Mouse (Mus musculus): Measurements from ENCODE around the gene Fgfr2. TPM values are rescaled to one million over a fixed set of nuclear protein-coding genes. Genes with fewer than 3 reads are reported as not detected.

The Fgfr2 gene
- polyA plus RNA-seq, 1 experiment from 2014 or later = 92.0 TPM

GRCm38 (mm10) chr7:130624299-130624698 is 2498.9 kb downstream of the Fgfr2 start:
- DNase-seq (ENCODE audit: low spot score, missing footprints) (no peak), ATAC-seq (ENCODE audit: low FRiP score) (no peak)
- H3K4me1 ChIP-seq (ENCODE audit: control insufficient read depth, insufficient read depth, low read length) = no peaks in the 10 kb centered on the region
- WGBS = 93% methylated on average over 9 of the region's 9 CpGs
- no peaks in the 10 kb centered on the region for H3K36me3 ChIP-seq (ENCODE audit: control insufficient read depth, insufficient read depth, low read length)
- no peaks in the 10 kb centered on the region for H3K27me3 ChIP-seq (ENCODE audit: control insufficient read depth, insufficient read depth, low read length)
- no peak overlapping the region for H3K4me3 ChIP-seq (ENCODE audit: low read depth, low read length)
- no peak overlapping the region for H3K27ac ChIP-seq (ENCODE audit: low read depth, low read length)
- no peak overlapping the region for H3K4me2 ChIP-seq
- H3K9me3 ChIP-seq (ENCODE audit: control insufficient read depth, low read length) = no peaks in the 10 kb centered on the region
- H3K9ac ChIP-seq (ENCODE audit: low read length) = no peak overlapping the region

GRCm38 (mm10) chr7:130622359-130622758 is 2500.8 kb downstream of the Fgfr2 start:
- ATAC-seq (ENCODE audit: low FRiP score) = no peak
- H3K4me2 ChIP-seq = no peak overlapping the region
- DNase-seq (ENCODE audit: low spot score, missing footprints) = no peak
- WGBS = 94% methylated on average over 4 of the region's 4 CpGs
- H3K27ac ChIP-seq (ENCODE audit: low read depth, low read length) = no peak overlapping the region
- H3K9me3 ChIP-seq (ENCODE audit: control insufficient read depth, low read length) = no peaks in the 10 kb centered on the region
- no peak overlapping the region for H3K4me3 ChIP-seq (ENCODE audit: low read depth, low read length)
- no peaks in the 10 kb centered on the region for H3K4me1 ChIP-seq (ENCODE audit: control insufficient read depth, insufficient read depth, low read length)
- H3K27me3 ChIP-seq (ENCODE audit: control insufficient read depth, insufficient read depth, low read length) = no peaks in the 10 kb centered on the region
- H3K9ac ChIP-seq (ENCODE audit: low read length) = no peak overlapping the region
- no peaks in the 10 kb centered on the region for H3K36me3 ChIP-seq (ENCODE audit: control insufficient read depth, insufficient read depth, low read length)

- Histone ChIP-seq H3K4me2 (no peak overlapping the region), H3K4me1 (ENCODE audit: control insufficient read depth, insufficient read depth, low read length) (no peaks in the 10 kb centered on the region), H3K9ac (ENCODE audit: low read length) (no peak overlapping the region), H3K4me3 (ENCODE audit: low read depth, low read length) (no peak overlapping the region), H3K36me3 (ENCODE audit: control insufficient read depth, insufficient read depth, low read length) (no peaks in the 10 kb centered on the region), H3K9me3 (ENCODE audit: control insufficient read depth, low read length) (no peaks in the 10 kb centered on the region), H3K27me3 (ENCODE audit: control insufficient read depth, insufficient read depth, low read length) (no peaks in the 10 kb centered on the region), H3K27ac (ENCODE audit: low read depth, low read length) (no peak overlapping the region)
- ATAC-seq (ENCODE audit: low FRiP score) (no peak), DNase-seq (ENCODE audit: low spot score, missing footprints) (no peak)
- 57% methylated on average over 3 of the region's 3 CpGs for WGBS
Observed at GRCm38 (mm10) chr7:130621953-130622352, 2501.2 kb downstream of the Fgfr2 start.

GRCm38 (mm10) chr7:130621068-130621467 is 2502.1 kb downstream of the Fgfr2 start:
- Histone ChIP-seq H3K4me2 (no peak overlapping the region), H3K36me3 (ENCODE audit: control insufficient read depth, insufficient read depth, low read length) (no peaks in the 10 kb centered on the region), H3K4me3 (ENCODE audit: low read depth, low read length) (no peak overlapping the region), H3K9ac (ENCODE audit: low read length) (no peak overlapping the region), H3K27me3 (ENCODE audit: control insufficient read depth, insufficient read depth, low read length) (no peaks in the 10 kb centered on the region), H3K4me1 (ENCODE audit: control insufficient read depth, insufficient read depth, low read length) (no peaks in the 10 kb centered on the region), H3K27ac (ENCODE audit: low read depth, low read length) (no peak overlapping the region), H3K9me3 (ENCODE audit: control insufficient read depth, low read length) (no peaks in the 10 kb centered on the region)
- no peak for DNase-seq (ENCODE audit: low spot score, missing footprints)
- WGBS = 92% methylated on average over 2 of the region's 2 CpGs
- no peak for ATAC-seq (ENCODE audit: low FRiP score)

- Histone ChIP-seq H3K9ac (ENCODE audit: low read length) (no peak overlapping the region), H3K27ac (ENCODE audit: low read depth, low read length) (no peak overlapping the region), H3K9me3 (ENCODE audit: control insufficient read depth, low read length) (no peaks in the 10 kb centered on the region), H3K4me3 (ENCODE audit: low read depth, low read length) (no peak overlapping the region), H3K27me3 (ENCODE audit: control insufficient read depth, insufficient read depth, low read length) (no peaks in the 10 kb centered on the region), H3K4me2 (no peak overlapping the region), H3K4me1 (ENCODE audit: control insufficient read depth, insufficient read depth, low read length) (no peaks in the 10 kb centered on the region), H3K36me3 (ENCODE audit: control insufficient read depth, insufficient read depth, low read length) (no peaks in the 10 kb centered on the region)
- ATAC-seq (ENCODE audit: low FRiP score) = no peak
- DNase-seq (ENCODE audit: low spot score, missing footprints) = no peak
- WGBS = 60% methylated on average over 3 of the region's 3 CpGs
Observed at GRCm38 (mm10) chr7:130617591-130617990, 2505.6 kb downstream of the Fgfr2 start.

GRCm38 (mm10) chr7:130613973-130614372 is 2509.2 kb downstream of the Fgfr2 start:
- Histone ChIP-seq H3K27ac (ENCODE audit: low read depth, low read length) (no peak overlapping the region), H3K36me3 (ENCODE audit: control insufficient read depth, insufficient read depth, low read length) (no peaks in the 10 kb centered on the region)
- no peak for ATAC-seq (ENCODE audit: low FRiP score)

GRCm38 (mm10) chr7:130606958-130607357 is 2516.2 kb downstream of the Fgfr2 start:
- H3K27ac ChIP-seq (ENCODE audit: low read depth, low read length) = no peak overlapping the region
- 78% methylated on average over 4 of the region's 4 CpGs for WGBS
- H3K4me1 ChIP-seq (ENCODE audit: control insufficient read depth, insufficient read depth, low read length) = no peaks in the 10 kb centered on the region
- H3K36me3 ChIP-seq (ENCODE audit: control insufficient read depth, insufficient read depth, low read length) = no peaks in the 10 kb centered on the region
- DNase-seq (ENCODE audit: low spot score, missing footprints) (no peak), ATAC-seq (ENCODE audit: low FRiP score) (no peak)
- no peaks in the 10 kb centered on the region for H3K9me3 ChIP-seq (ENCODE audit: control insufficient read depth, low read length)
- H3K4me3 ChIP-seq (ENCODE audit: low read depth, low read length) = no peak overlapping the region
- no peak overlapping the region for H3K9ac ChIP-seq (ENCODE audit: low read length)
- no peaks in the 10 kb centered on the region for H3K27me3 ChIP-seq (ENCODE audit: control insufficient read depth, insufficient read depth, low read length)
- H3K4me2 ChIP-seq = no peak overlapping the region

More at GRCm38 (mm10) chr7:130613973-130614372, 2509.2 kb downstream of the Fgfr2 start:
- H3K9me3 ChIP-seq (ENCODE audit: control insufficient read depth, low read length) = no peaks in the 10 kb centered on the region
- H3K4me2 ChIP-seq = no peak overlapping the region
- no peaks in the 10 kb centered on the region for H3K27me3 ChIP-seq (ENCODE audit: control insufficient read depth, insufficient read depth, low read length)
- H3K4me3 ChIP-seq (ENCODE audit: low read depth, low read length) = no peak overlapping the region
- no peak overlapping the region for H3K9ac ChIP-seq (ENCODE audit: low read length)
- no peaks in the 10 kb centered on the region for H3K4me1 ChIP-seq (ENCODE audit: control insufficient read depth, insufficient read depth, low read length)
- WGBS = 76% methylated on average over 4 of the region's 4 CpGs
- DNase-seq (ENCODE audit: low spot score, missing footprints) = no peak

GRCm38 (mm10) chr7:130605111-130605510 is 2518.0 kb downstream of the Fgfr2 start:
- Histone ChIP-seq H3K4me2 (no peak overlapping the region), H3K27me3 (ENCODE audit: control insufficient read depth, insufficient read depth, low read length) (no peaks in the 10 kb centered on the region), H3K9ac (ENCODE audit: low read length) (no peak overlapping the region), H3K9me3 (ENCODE audit: control insufficient read depth, low read length) (no peaks in the 10 kb centered on the region), H3K4me3 (ENCODE audit: low read depth, low read length) (no peak overlapping the region), H3K27ac (ENCODE audit: low read depth, low read length) (no peak overlapping the region), H3K4me1 (ENCODE audit: control insufficient read depth, insufficient read depth, low read length) (no peaks in the 10 kb centered on the region), H3K36me3 (ENCODE audit: control insufficient read depth, insufficient read depth, low read length) (no peaks in the 10 kb centered on the region)
- DNase-seq (ENCODE audit: low spot score, missing footprints) (peak; percentile 82), ATAC-seq (ENCODE audit: low FRiP score) (no peak)
- WGBS = 34% methylated on average over 6 of the region's 6 CpGs

- no peak overlapping the region for H3K4me3 ChIP-seq (ENCODE audit: low read depth, low read length)
- no peaks in the 10 kb centered on the region for H3K9me3 ChIP-seq (ENCODE audit: control insufficient read depth, low read length)
- no peaks in the 10 kb centered on the region for H3K27me3 ChIP-seq (ENCODE audit: control insufficient read depth, insufficient read depth, low read length)
- H3K27ac ChIP-seq (ENCODE audit: low read depth, low read length) = no peak overlapping the region
- H3K36me3 ChIP-seq (ENCODE audit: control insufficient read depth, insufficient read depth, low read length) = no peaks in the 10 kb centered on the region
- no peak overlapping the region for H3K4me2 ChIP-seq
- DNase-seq (ENCODE audit: low spot score, missing footprints) (no peak), ATAC-seq (ENCODE audit: low FRiP score) (no peak)
- H3K4me1 ChIP-seq (ENCODE audit: control insufficient read depth, insufficient read depth, low read length) = no peaks in the 10 kb centered on the region
- H3K9ac ChIP-seq (ENCODE audit: low read length) = no peak overlapping the region
- WGBS = 85% methylated on average over 2 of the region's 2 CpGs
Observed at GRCm38 (mm10) chr7:130604390-130604789, 2518.8 kb downstream of the Fgfr2 start.

- Histone ChIP-seq H3K4me3 (ENCODE audit: low read depth, low read length) (no peak overlapping the region), H3K4me1 (ENCODE audit: control insufficient read depth, insufficient read depth, low read length) (no peaks in the 10 kb centered on the region), H3K36me3 (ENCODE audit: control insufficient read depth, insufficient read depth, low read length) (no peaks in the 10 kb centered on the region), H3K27ac (ENCODE audit: low read depth, low read length) (no peak overlapping the region), H3K9ac (ENCODE audit: low read length) (no peak overlapping the region), H3K27me3 (ENCODE audit: control insufficient read depth, insufficient read depth, low read length) (no peaks in the 10 kb centered on the region), H3K9me3 (ENCODE audit: control insufficient read depth, low read length) (no peaks in the 10 kb centered on the region), H3K4me2 (no peak overlapping the region)
- DNase-seq (ENCODE audit: low spot score, missing footprints) = peak; percentile 4
- WGBS = 90% methylated on average over 5 of the region's 5 CpGs
- ATAC-seq (ENCODE audit: low FRiP score) = no peak
Observed at GRCm38 (mm10) chr7:130603556-130603955, 2519.6 kb downstream of the Fgfr2 start.
